Mouse (Mus musculus) lung, adult 18-20 months (tissue): ENCODE results near the gene Med15.
"Not testable (repeated sequence)": the region's sequence is repeated elsewhere in the genome, so short reads cannot be mapped to it uniquely, and the experiment has no call there.

ENCODE experiments used
- DNase-seq, 2 experiments: peaks; one replicate each; pipeline ENCODE4 v3.0.0; 2022; ENCODE audit warnings: mixed read lengths in 2 of 2

The Med15 gene

GRCm38 (mm10) chr16:17732841-17733340 is at the start of gene Med15:
TSS of gene Med15 (minus strand) at chr16:17732891.
- no peak for DNase-seq

GRCm38 (mm10) chr16:17779692-17780091 is 47.0 kb upstream of the Med15 start:
- DNase-seq = no peak

GRCm38 (mm10) chr16:17778223-17778622 is 45.5 kb upstream of the Med15 start:
- DNase-seq = no peak

GRCm38 (mm10) chr16:17776828-17777227 is 44.1 kb upstream of the Med15 start:
- DNase-seq = no peak

- DNase-seq = no peak
Measured at GRCm38 (mm10) chr16:17771117-17771865, 38.6 kb upstream of the Med15 start.

- no peak for DNase-seq
Measured at GRCm38 (mm10) chr16:17768834-17769233, 36.1 kb upstream of the Med15 start.

- DNase-seq = no peak
Measured at GRCm38 (mm10) chr16:17764108-17764511, 31.4 kb upstream of the Med15 start.

GRCm38 (mm10) chr16:17761074-17761473 is 28.4 kb upstream of the Med15 start:
- no peak for DNase-seq

GRCm38 (mm10) chr16:17760657-17761056 is 28.0 kb upstream of the Med15 start:
- DNase-seq = peak; percentile 30 to 39

GRCm38 (mm10) chr16:17759813-17760321 is 27.2 kb upstream of the Med15 start:
- DNase-seq = peak; percentile 55 to 63

GRCm38 (mm10) chr16:17759344-17759773 is 26.7 kb upstream of the Med15 start, which contains the start of gene Klhl22:
TSS of gene Klhl22 (plus strand) at chr16:17759618.
- DNase-seq = peak; percentile 90 to 91

GRCm38 (mm10) chr16:17758902-17759301 is 26.2 kb upstream of the Med15 start:
- no peak for DNase-seq

GRCm38 (mm10) chr16:17757756-17758155 is 25.1 kb upstream of the Med15 start:
- DNase-seq = no peak

- DNase-seq = no peak
Measured at GRCm38 (mm10) chr16:17753686-17754085, 21.0 kb upstream of the Med15 start.

GRCm38 (mm10) chr16:17753001-17753400 is 20.3 kb upstream of the Med15 start:
- DNase-seq = peak in 1 of 2 experiments; percentile 9

GRCm38 (mm10) chr16:17745067-17745466 is 12.4 kb upstream of the Med15 start:
- no peak for DNase-seq

- DNase-seq = peak in 1 of 2 experiments; percentile 9
Measured at GRCm38 (mm10) chr16:17744536-17744935, 11.8 kb upstream of the Med15 start.

- peak; percentile 38 to 44 for DNase-seq
Measured at GRCm38 (mm10) chr16:17743279-17743678, 10.6 kb upstream of the Med15 start.

- peak; percentile 17 to 46 for DNase-seq
Measured at GRCm38 (mm10) chr16:17742810-17743209, 10.1 kb upstream of the Med15 start.

GRCm38 (mm10) chr16:17740080-17740479 is 7.4 kb upstream of the Med15 start:
- no peak for DNase-seq

- DNase-seq = no peak
Measured at GRCm38 (mm10) chr16:17736156-17736555, 3.5 kb upstream of the Med15 start.

- not testable (repeated sequence) for DNase-seq
Measured at GRCm38 (mm10) chr16:17734872-17735271, 2.2 kb upstream of the Med15 start.

GRCm38 (mm10) chr16:17733646-17734045 is 955 bp upstream of the Med15 start:
- DNase-seq = no peak

- no peak for DNase-seq
Measured at GRCm38 (mm10) chr16:17732431-17732830, 260 bp downstream of the Med15 start.
